Mouse (Mus musculus): ENCODE measurements around the gene Dyrk1b. TPM values are rescaled to one million over a fixed set of nuclear protein-coding genes. Genes with fewer than 3 reads are reported as not detected.
A peak's percentile ranks its signal among the peaks of the same experiment; 100 is the strongest.
"Not testable (repeated sequence)": the region's sequence is repeated elsewhere in the genome, so short reads cannot be mapped to it uniquely, and the experiment has no call there.

Dyrk1b gene
- 14.1 and 15.9 TPM in 2 replicates for polyA plus RNA-seq (2012)

DNA sequence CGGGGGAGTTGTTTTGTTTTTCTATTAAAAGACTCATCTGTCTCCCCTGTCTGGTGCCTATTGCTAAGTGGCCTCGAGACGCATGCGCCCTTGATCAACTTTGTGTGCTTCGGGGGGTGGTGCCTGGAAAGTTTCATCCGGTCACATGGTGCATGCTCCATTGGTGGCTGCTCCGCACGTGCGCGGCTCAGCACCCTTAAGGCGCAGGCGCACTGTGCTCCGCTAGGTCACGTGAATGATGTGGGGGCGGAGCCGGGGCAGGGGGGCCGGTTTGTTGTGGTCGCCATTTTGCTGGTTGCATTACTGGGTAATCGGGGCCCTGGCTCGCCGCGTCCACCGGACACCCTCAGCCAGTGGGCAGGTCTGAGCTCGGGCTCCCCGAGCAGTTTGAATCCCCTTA, at the start of gene Dyrk1b:
Gene Dyrk1b, plus strand, starts transcription at position 242 of the 400 bp plus-strand sequence.
- Histone ChIP-seq H3K36me3 (ENCODE audit: control insufficient read depth) (peaks cover 78% of the 10 kb centered on the region), H3K4me3 (replicated peaks) (peak within 1 kb of the TSS; percentile 93)

GRCm38 (mm10) chr7:28137613-28138012, 41.7 kb upstream of the Dyrk1b start:
- Histone ChIP-seq H3K9me3 (ENCODE audit: control insufficient read depth, low read length) (no peaks in the 10 kb centered on the region), H3K4me1 (ENCODE audit: control insufficient read depth) (no peaks in the 10 kb centered on the region), H3K4me3 (replicated peaks) (no peak overlapping the region), H3K27me3 (ENCODE audit: control insufficient read depth) (no peaks in the 10 kb centered on the region), H3K36me3 (ENCODE audit: control insufficient read depth) (no peaks in the 10 kb centered on the region)
- no peak for TF ChIP-seq TAL1 (IDR thresholded peaks at IDR 0.05; ENCODE audit: low read length)
- TF ChIP-seq GATA1 (IDR thresholded peaks at IDR 0.05; ENCODE audit: low read length) = no peak

More for the DNA sequence above, at the start of gene Dyrk1b:
- Histone ChIP-seq H3K4me1 (ENCODE audit: control insufficient read depth) (peaks cover 30% of the 10 kb centered on the region), H3K27me3 (ENCODE audit: control insufficient read depth) (no peaks in the 10 kb centered on the region), H3K9me3 (ENCODE audit: control insufficient read depth, low read length) (no peaks in the 10 kb centered on the region)
- TF ChIP-seq TAL1 (IDR thresholded peaks at IDR 0.05; ENCODE audit: low read length) (no peak), GATA1 (IDR thresholded peaks at IDR 0.05; ENCODE audit: low read length) (no peak)

GRCm38 (mm10) chr7:28148263-28148662, 31.0 kb upstream of the Dyrk1b start:
- Histone ChIP-seq H3K4me1 (ENCODE audit: control insufficient read depth) (no peaks in the 10 kb centered on the region), H3K4me3 (replicated peaks) (no peak overlapping the region), H3K9me3 (ENCODE audit: control insufficient read depth, low read length) (peaks cover 10% of the 10 kb centered on the region), H3K27me3 (ENCODE audit: control insufficient read depth) (no peaks in the 10 kb centered on the region), H3K36me3 (ENCODE audit: control insufficient read depth) (no peaks in the 10 kb centered on the region)
- TF ChIP-seq GATA1 (IDR thresholded peaks at IDR 0.05; ENCODE audit: low read length) (no peak), TAL1 (IDR thresholded peaks at IDR 0.05; ENCODE audit: low read length) (no peak)

- Histone ChIP-seq H3K27me3 (ENCODE audit: control insufficient read depth) (no peaks in the 10 kb centered on the region), H3K9me3 (ENCODE audit: control insufficient read depth, low read length) (0 out of 2 replicates have a peak, but pooled peaks cover 2% of the 10 kb centered on the region), H3K4me3 (replicated peaks) (no peak overlapping the region), H3K36me3 (ENCODE audit: control insufficient read depth) (no peaks in the 10 kb centered on the region), H3K4me1 (ENCODE audit: control insufficient read depth) (no peaks in the 10 kb centered on the region)
- TF ChIP-seq GATA1 (IDR thresholded peaks at IDR 0.05; ENCODE audit: low read length) = no peak
- TF ChIP-seq TAL1 (IDR thresholded peaks at IDR 0.05; ENCODE audit: low read length) = no peak
Observed at GRCm38 (mm10) chr7:28149841-28150240, 29.4 kb upstream of the Dyrk1b start.

DNA sequence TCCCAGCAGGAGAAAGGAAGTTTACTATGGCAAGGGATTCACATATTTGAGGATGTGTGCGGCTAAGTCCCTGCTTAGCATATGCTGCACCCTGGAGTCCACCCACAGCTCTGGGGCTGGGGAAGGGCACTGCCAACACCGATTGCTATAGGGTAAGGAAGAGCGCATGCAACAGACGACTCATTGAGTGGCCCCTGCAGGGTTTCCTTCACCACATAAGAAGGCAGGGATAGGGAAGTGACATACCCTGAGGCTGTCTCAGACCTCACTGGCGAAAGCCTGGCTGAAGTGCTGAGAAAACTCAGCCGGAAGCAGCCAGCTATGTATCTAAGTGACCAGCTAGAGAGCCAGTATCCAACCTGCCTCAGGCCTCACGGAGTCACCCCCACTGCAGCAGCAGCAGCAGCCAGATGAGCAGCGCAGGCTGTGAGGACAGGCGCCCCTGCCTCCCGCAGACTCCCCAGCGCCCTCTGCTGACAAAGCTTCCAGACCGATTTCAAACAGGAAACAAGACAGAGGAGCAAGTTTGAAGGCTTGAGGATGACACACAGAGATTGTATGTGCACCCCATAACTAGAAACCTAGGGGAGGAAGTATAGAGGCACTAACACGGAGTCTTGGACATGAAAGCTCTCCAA, 27.6 kb upstream of the Dyrk1b start:
- Histone ChIP-seq H3K36me3 (ENCODE audit: control insufficient read depth) (no peaks in the 10 kb centered on the region), H3K27me3 (ENCODE audit: control insufficient read depth) (no peaks in the 10 kb centered on the region), H3K9me3 (ENCODE audit: control insufficient read depth, low read length) (no peaks in the 10 kb centered on the region), H3K4me1 (ENCODE audit: control insufficient read depth) (no peaks in the 10 kb centered on the region), H3K4me3 (replicated peaks) (no peak overlapping the region)
- no peak for TF ChIP-seq TAL1 (IDR thresholded peaks at IDR 0.05; ENCODE audit: low read length)
- no peak for TF ChIP-seq GATA1 (IDR thresholded peaks at IDR 0.05; ENCODE audit: low read length)

DNA sequence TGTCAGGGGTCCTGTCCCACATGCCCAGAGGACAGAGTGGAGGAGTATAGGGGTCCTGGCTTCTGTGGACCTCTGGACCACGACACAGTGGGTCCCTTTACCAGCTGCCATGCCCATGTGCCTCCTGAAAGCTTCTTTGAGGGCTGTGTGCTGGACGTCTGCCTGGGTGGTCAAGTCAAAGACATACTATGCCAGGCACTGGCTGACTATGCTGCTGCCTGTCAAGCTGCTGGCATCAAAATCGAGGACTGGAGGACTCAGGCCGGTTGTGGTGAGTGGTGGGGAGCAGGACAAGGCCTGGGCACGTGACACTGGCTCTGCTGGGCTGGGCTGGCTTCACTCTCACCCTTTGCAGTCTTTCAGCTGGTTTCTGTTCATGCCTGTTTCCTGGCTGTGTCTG, 25.7 kb upstream of the Dyrk1b start:
- H3K9me3 ChIP-seq (ENCODE audit: control insufficient read depth, low read length) = not testable (repeated sequence)

DNA sequence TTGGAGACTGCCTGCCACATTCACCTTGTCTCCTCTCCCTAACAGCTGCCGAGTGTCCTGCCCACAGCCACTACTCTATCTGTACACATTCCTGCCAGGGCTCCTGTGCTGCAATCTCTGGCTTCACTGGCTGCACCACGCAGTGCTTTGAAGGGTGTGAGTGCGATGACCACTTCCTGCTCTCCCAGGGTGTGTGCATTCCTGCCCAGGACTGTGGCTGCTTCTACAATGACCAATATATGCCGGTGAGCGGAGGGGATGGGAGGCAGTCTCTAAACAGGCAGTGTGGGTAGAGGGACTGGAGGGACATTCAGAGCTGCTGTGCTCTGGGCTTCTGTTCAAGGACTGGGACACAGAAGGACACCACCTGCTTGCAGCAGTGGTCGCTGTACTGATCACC, 20.0 kb upstream of the Dyrk1b start:
- Histone ChIP-seq H3K4me1 (ENCODE audit: control insufficient read depth) (no peaks in the 10 kb centered on the region), H3K9me3 (ENCODE audit: control insufficient read depth, low read length) (no peaks in the 10 kb centered on the region), H3K27me3 (ENCODE audit: control insufficient read depth) (peaks cover 2% of the 10 kb centered on the region; the same call in 1 of the 2 replicates), H3K36me3 (ENCODE audit: control insufficient read depth) (no peaks in the 10 kb centered on the region), H3K4me3 (replicated peaks) (no peak overlapping the region)
- no peak for TF ChIP-seq GATA1 (IDR thresholded peaks at IDR 0.05; ENCODE audit: low read length)
- no peak for TF ChIP-seq TAL1 (IDR thresholded peaks at IDR 0.05; ENCODE audit: low read length)

More for the DNA sequence above, 25.7 kb upstream of the Dyrk1b start:
- H3K4me3 ChIP-seq (replicated peaks); H3K27me3 ChIP-seq (ENCODE audit: control insufficient read depth); H3K36me3 ChIP-seq (ENCODE audit: control insufficient read depth); H3K4me1 ChIP-seq (ENCODE audit: control insufficient read depth): not testable (repeated sequence)

DNA sequence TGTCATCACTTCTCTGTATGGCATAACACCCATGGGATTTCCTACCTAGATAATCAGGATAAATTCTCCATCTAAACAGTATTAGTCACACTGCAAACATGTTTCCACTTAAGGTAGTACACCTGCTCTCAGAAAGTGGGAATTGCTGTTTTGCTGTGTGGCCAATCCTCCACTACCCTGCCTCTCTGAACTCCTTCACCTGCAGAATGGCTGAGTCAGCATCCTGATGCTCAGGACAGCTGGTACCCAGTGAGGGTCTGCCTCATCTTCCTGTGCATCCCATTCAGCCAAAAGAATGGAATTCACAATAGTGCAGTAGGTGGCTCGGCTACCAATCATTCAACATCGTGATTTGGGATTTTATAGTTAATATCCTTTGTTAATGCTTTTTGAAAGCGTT, 19.4 kb upstream of the Dyrk1b start:
- TF ChIP-seq TAL1 (IDR thresholded peaks at IDR 0.05; ENCODE audit: low read length) (no peak), GATA1 (IDR thresholded peaks at IDR 0.05; ENCODE audit: low read length) (no peak)
- Histone ChIP-seq H3K9me3 (ENCODE audit: control insufficient read depth, low read length) (no peaks in the 10 kb centered on the region), H3K36me3 (ENCODE audit: control insufficient read depth) (no peaks in the 10 kb centered on the region), H3K4me3 (replicated peaks) (no peak overlapping the region), H3K4me1 (ENCODE audit: control insufficient read depth) (no peaks in the 10 kb centered on the region), H3K27me3 (ENCODE audit: control insufficient read depth) (peaks cover 2% of the 10 kb centered on the region; the same call in 1 of the 2 replicates)

GRCm38 (mm10) chr7:28161163-28161749, 18.0 kb upstream of the Dyrk1b start:
- no peaks in the 10 kb centered on the region for H3K4me1 ChIP-seq (ENCODE audit: control insufficient read depth)
- no peak overlapping the region for H3K4me3 ChIP-seq (replicated peaks)
- H3K9me3 ChIP-seq (ENCODE audit: control insufficient read depth, low read length) = peaks cover 7% of the 10 kb centered on the region
- H3K27me3 ChIP-seq (ENCODE audit: control insufficient read depth) = peaks cover 2% of the 10 kb centered on the region; the same call in 1 of the 2 replicates
- TF ChIP-seq GATA1 (IDR thresholded peaks at IDR 0.05; ENCODE audit: low read length) = no peak
- TF ChIP-seq TAL1 (IDR thresholded peaks at IDR 0.05; ENCODE audit: low read length) = no peak
- no peaks in the 10 kb centered on the region for H3K36me3 ChIP-seq (ENCODE audit: control insufficient read depth)
